Mouse (Mus musculus) layer of hippocampus, adult 9-10 months (tissue): ENCODE measurements around the gene Olfr209.
"Not testable (repeated sequence)": the region's sequence is repeated elsewhere in the genome, so short reads cannot be mapped to it uniquely, and the experiment has no call there.

Experiments used
- DNase-seq: peaks from one replicate; pipeline ENCODE4 v3.0.0; 2022; ENCODE audit warnings: low spot score

Gene Olfr209

DNA sequence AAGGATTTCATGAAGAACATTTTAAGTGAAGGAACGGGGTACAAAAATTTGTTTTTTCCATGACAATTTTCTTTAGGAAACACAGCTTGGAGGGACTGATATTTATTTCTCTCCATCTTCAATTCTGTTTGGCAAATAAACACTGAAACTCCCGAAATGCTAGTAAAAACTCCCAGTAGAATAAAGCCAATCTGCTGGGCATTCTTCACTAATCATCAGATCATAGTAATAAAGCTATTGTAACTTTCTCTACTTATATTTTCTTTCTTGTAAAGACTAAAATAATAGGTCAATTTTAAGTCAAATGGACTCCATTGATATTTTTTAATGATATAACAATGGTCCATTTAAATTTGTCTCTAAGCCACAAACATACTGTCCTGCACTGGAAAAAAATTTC, at the start of gene Olfr209:
Olfr209 (minus strand) TSS at position 101 of the 400 bp plus-strand sequence.
- no peak for DNase-seq

DNA sequence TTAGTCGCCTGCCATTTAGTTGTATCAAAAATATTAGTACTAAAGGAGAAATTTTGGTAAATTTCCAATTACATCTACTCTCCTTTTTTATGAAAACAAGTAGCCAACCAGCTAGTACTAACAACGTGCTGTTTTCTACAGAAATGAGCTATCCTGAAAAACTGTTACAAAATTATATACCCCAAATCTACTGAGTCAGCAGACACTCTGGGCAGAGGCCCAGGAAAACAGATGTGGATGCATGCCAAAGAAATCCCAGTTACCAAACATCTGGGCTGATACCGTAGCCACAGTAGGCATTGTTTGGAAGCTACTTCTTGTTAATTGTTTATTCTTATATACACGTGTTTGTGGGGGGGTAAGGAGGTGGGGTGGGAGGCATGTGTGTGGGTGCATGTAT, 49.7 kb upstream of the Olfr209 start:
- no peak for DNase-seq

- DNase-seq: no peak
Observed at GRCm38 (mm10) chr16:59409800-59410199, 46.0 kb upstream of the Olfr209 start.

DNA sequence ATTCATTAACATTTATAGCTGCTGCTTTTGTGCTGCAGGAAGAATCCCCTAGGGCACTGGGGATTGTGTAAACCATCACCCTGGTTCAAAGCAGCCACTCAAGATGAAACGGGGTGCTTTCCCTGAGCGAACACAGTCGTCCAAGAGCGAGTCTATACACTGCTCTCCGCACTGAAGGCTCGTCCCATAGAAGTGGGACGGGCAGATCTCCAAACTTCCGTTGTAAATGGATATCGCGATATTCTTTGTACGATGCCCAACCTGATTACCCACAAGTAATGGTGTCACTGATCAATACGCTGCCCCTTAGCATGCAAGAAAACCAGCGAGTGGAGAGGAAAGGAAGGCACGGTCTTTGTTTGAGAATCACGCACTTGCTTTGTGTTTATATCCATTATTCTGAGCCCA, 45.6 kb upstream of the Olfr209 start:
- no peak for DNase-seq

GRCm38 (mm10) chr16:59407032-59407431, 43.2 kb upstream of the Olfr209 start, which contains the start of gene Gabrr3:
Gene Gabrr3 (plus strand): TSS chr16:59407332.
- no peak for DNase-seq

DNA sequence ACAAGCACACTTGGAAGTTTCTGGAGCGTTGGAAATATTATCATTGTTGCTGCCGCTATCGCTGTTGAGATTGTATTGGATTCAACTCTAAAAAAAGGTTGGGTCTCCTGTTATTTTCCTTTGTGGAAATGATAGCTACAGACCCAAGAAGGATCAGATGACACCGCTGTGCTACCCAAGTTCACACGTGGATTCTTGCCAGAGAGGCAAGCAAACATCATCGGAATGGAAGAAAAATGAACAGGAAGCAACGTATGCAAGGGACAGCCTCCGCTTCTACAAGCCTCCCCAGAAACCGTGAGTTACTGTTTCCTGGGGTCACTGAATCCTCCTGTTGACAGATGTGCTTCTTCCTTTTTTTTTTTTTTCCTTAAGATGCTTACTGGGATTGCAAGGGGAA, 41.0 kb upstream of the Olfr209 start:
- DNase-seq: no peak

GRCm38 (mm10) chr16:59403684-59404083, 39.9 kb upstream of the Olfr209 start:
- DNase-seq: no peak

DNA sequence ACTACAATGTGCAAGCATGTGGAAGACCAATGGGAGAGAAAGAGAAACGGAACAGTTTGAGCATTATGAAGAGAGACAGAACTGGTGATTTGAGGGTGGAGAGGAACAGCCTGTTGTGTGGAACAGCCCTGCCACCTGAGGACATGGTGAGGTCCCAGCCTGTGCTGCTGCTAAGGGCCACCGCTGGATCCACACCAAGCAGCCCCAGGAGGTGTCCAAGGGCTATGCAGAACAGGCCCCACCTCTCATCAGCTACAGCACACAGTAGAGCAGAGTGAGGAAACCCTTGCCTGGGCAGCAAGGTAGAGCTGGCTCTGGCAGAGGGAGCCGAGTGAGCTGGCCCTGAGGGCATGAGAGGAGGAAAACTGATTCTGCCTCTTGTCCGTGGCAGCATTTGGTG, 38.2 kb upstream of the Olfr209 start:
- DNase-seq: no peak

GRCm38 (mm10) chr16:59401102-59401501, 37.3 kb upstream of the Olfr209 start:
- no peak for DNase-seq

DNA sequence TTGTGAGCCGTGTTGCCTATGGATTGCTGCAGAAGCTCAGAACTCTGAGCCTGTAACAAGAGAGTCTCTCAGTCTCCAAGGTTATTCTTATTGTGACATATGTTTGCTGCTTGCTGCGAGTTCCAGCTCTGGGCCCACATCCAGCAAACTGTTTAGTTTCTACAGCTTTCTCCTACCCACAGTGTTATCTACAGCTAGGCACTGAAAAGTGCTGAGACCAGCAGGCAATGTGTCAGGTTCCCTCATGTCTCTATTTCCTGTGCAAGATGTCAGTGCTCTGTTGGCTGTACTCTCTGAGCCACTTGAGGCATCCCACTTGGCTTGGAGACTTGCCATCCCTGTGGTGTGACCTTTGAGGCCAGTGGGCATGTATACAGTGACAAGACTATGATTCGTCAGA, 29.5 kb upstream of the Olfr209 start:
- peak; percentile 16 for DNase-seq

DNA sequence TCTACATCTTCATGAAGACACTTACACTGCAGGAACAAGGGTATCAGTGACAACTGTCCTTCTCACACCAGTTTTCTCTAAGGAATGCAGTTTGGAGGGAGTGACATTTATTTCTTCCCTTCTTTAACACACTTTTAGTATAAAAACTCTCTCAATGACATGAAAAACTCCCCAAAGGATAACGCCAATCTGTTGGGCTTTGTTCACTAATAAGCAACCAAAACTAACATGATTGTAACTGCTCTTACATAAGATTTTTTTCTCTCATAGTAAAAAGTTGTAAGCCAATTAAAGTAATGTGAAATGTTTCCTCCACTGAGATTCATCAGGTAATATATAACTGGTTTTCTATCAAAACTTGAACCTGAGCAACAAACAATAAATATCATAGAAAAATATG, 14.6 kb downstream of the Olfr209 start, which contains the start of gene Olfr206:
Olfr206 (minus strand) TSS at position 101 of the 400 bp plus-strand sequence.
- DNase-seq: no peak

DNA sequence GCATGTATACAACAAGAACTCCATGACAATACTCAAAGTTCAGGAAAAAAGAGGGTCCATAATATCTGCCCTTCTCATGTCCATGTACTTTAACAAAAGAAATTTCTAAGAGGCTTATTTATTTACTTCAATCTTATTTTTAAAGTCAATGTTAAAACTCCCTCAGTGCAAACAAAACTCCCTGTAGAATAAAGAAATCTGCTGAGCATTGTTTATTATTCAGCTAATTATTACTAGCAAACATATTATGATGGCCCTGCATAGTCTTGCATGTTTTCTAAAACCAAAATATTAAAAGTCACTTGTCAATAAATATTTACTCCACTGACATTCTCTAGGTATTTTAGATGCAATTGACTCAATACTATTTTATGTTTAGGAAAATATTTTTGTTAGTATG, 32.8 kb downstream of the Olfr209 start, which contains the start of gene Olfr205:
Olfr205 (minus strand) TSS at position 101 of the 400 bp plus-strand sequence.
- no peak for DNase-seq

GRCm38 (mm10) chr16:59323262-59323661, 40.5 kb downstream of the Olfr209 start:
- not testable (repeated sequence) for DNase-seq

GRCm38 (mm10) chr16:59318148-59318547, 45.6 kb downstream of the Olfr209 start, which contains the start of gene Olfr204:
Gene Olfr204 (minus strand): TSS chr16:59318248.
- DNase-seq: no peak
